ENCODE assay signal across 9 mouse cellular contexts in genomic region chr3:138760685-138761119, GRCm38 (mm10). TPM values are rescaled to one million over a fixed set of nuclear protein-coding genes. Genes with fewer than 3 reads are reported as not detected.
DNase-seq lines count a peak whose midpoint lies in the region; ATAC-seq lines count a peak whose summit lies in the region.
"Had no signal": no experiment of that assay in that cellular context is flagged by ENCODE, and none has a peak within 500 bp of the region (broad histone marks: within the 10 kb centered on the region; RNA-seq: fewer than 3 reads in every experiment).

No protein-coding gene starts in this region.

- H3K9ac ChIP-seq in forebrain, embryonic 12.5 days, result no peak overlapping the region
- no peak overlapping the region for H3K9ac ChIP-seq in midbrain, embryonic 14.5 days (replicated peaks; ENCODE audit: low read length)
- H3K9ac ChIP-seq: heart, embryonic 13.5 days had no signal

- no peaks in the 10 kb centered on the region for H3K27me3 ChIP-seq in forebrain, embryonic 12.5 days
- no peaks in the 10 kb centered on the region for H3K27me3 ChIP-seq in midbrain, embryonic 14.5 days (ENCODE audit: control insufficient read depth, insufficient read depth, low read length)
- H3K27me3 ChIP-seq: heart, embryonic 13.5 days had no signal

- H3K9me3 ChIP-seq in forebrain, embryonic 12.5 days, result no peaks in the 10 kb centered on the region
- H3K9me3 ChIP-seq in midbrain, embryonic 14.5 days (ENCODE audit: control insufficient read depth, low read length), result no peaks in the 10 kb centered on the region

- ATAC-seq in forebrain, embryonic 12.5 days (ENCODE audit: low FRiP score), result peak; percentile 40; the same call in 1 of the 2 replicates
- ATAC-seq in midbrain, embryonic 14.5 days (ENCODE audit: low FRiP score, low TSS enrichment), result no peak

- 0 out of 2 replicates have a peak overlapping the region, but pooled peaks have one; percentile 17 for H3K4me2 ChIP-seq in forebrain, embryonic 12.5 days
- peak overlapping the region; percentile 21; the same call in 1 of the 2 replicates for H3K4me2 ChIP-seq in midbrain, embryonic 14.5 days (ENCODE audit: low read length)
- H3K4me2 ChIP-seq: heart, embryonic 13.5 days had no signal

- H3K4me1 ChIP-seq in forebrain, embryonic 12.5 days, result peaks cover 27% of the 10 kb centered on the region
- peaks cover 20% of the 10 kb centered on the region for H3K4me1 ChIP-seq in midbrain, embryonic 14.5 days (ENCODE audit: control insufficient read depth, insufficient read depth, low read length)

- H3K36me3 ChIP-seq in forebrain, embryonic 12.5 days (replicated peaks), result no peaks in the 10 kb centered on the region
- no peaks in the 10 kb centered on the region for H3K36me3 ChIP-seq in midbrain, embryonic 14.5 days (ENCODE audit: control insufficient read depth, insufficient read depth, low read length)
- H3K36me3 ChIP-seq: heart, embryonic 13.5 days had no signal

- H3K27ac ChIP-seq in forebrain, embryonic 12.5 days, result peak overlapping the region; percentile 37
- H3K27ac ChIP-seq in midbrain, embryonic 14.5 days (replicated peaks; ENCODE audit: low read depth, low read length), result no peak overlapping the region
- H3K27ac ChIP-seq: heart, embryonic 13.5 days had no signal

- no peak overlapping the region for H3K4me3 ChIP-seq in forebrain, embryonic 12.5 days (replicated peaks)
- H3K4me3 ChIP-seq in midbrain, embryonic 14.5 days (replicated peaks; ENCODE audit: low read depth, low read length), result no peak overlapping the region
- H3K4me3 ChIP-seq: heart, embryonic 13.5 days had no signal

- DNase-seq in kidney, adult 9 months, result peak; percentile 57
- no peak for DNase-seq in kidney, postnatal 25 days
- peak; percentile 82 for DNase-seq in cerebellum, adult 11-12 months
- DNase-seq in midbrain, embryonic 14.5 days, result no peak
- DNase-seq in left cerebral cortex, adult 11 months (ENCODE audit: low spot score), result no peak
- DNase-seq in right cerebral cortex, postnatal 10 days (ENCODE audit: low spot score in 2 of 2), result no peak
- DNase-seq in liver, result no peak

- WGBS in forebrain, embryonic 12.5 days, result 45% methylated on average over 11 of the region's 11 CpGs
- WGBS in midbrain, embryonic 14.5 days, result 35% methylated on average over 11 of the region's 11 CpGs

RNA-seq across cellular contexts. Expression of gene Tspan5, which starts 18.7 kb away (rescaled TPM):
- 61.5 and 62.4 TPM in 2 replicates for polyA plus RNA-seq in forebrain, embryonic 12.5 days (2016; fragmentation: Nextera tagmentation; extraction: Ambion mirVana)
- polyA plus RNA-seq in midbrain, embryonic 14.5 days (2014; fragmentation: Nextera tagmentation; extraction: Ambion mirVana), result 104 and 119 TPM in 2 replicates

Comparison
In these comparisons a context has a peak if more than half of its experiments do, and no peak if none do; other contexts are left out.
1. DNase-seq: peak in kidney, adult 9 months (single experiment) and cerebellum, adult 11-12 months (single experiment); none in kidney, postnatal 25 days (0 of 2), midbrain, embryonic 14.5 days (single experiment), left cerebral cortex, adult 11 months (single experiment), right cerebral cortex, postnatal 10 days (0 of 2) and liver (single experiment).